Mouse (Mus musculus): Measurements from ENCODE around the gene Zfp93. TPM values are rescaled to one million over a fixed set of nuclear protein-coding genes. Genes with fewer than 3 reads are reported as not detected.

The Zfp93 gene
- polyA plus RNA-seq (2017; shearing (Covaris generic)): 1.7 TPM

GRCm38 (mm10) chr7:24270288-24270672 is at the start of gene Zfp93:
TSS of gene Zfp93 (plus strand) at chr7:24270420.

GRCm38 (mm10) chr7:24237040-24237791 is 33.0 kb upstream of the Zfp93 start, which contains the start of gene Zfp109:
TSS of gene Zfp109 (minus strand) at chr7:24237560.

GRCm38 (mm10) chr7:24254633-24255474 is 15.4 kb upstream of the Zfp93 start, which contains the start of gene Zfp108:
TSS of gene Zfp108 (plus strand) at chr7:24254794.

GRCm38 (mm10) chr7:24300771-24301282 is 30.6 kb downstream of the Zfp93 start, which contains the start of gene Zfp61:
TSS of gene Zfp61 (minus strand) at chr7:24301232.

DNA sequence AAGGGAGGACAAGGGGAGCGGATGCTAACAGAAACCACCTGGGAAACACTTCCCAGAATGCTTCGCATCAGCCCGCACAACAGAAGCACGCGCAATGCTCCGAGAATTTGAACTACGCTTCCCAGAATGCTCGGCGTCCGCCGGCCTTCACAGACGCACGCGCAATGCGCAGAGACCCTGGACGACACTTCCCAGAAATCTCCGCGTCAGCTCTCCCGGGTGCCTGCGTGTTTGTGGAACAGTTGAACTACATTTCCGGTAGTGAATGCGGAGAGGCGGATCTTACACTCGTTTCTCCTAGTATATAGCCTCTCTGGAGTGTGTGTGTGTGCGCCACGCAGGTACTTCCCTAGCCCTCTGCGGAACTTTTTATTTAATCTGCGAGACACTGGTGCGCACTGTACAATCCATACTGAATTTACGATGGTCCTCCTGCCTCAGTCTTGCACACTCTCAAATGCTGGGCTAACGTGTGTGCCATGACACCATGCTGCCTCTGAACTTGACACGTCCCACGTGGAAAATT is 46.4 kb downstream of the Zfp93 start, which contains the start of gene Zfp94:
TSS of gene Zfp94 (minus strand) at position 100 of the 526 bp plus-strand sequence.

Other genes with a start within 250 kb of the Zfp93 start
- 0.07 TPM for gene Vmn1r183, start 217.2 kb upstream of the Zfp93 start, polyA plus RNA-seq (2017; shearing (Covaris generic))
- 31.0 TPM for gene Zfp180, start 188.5 kb upstream of the Zfp93 start, polyA plus RNA-seq (2017; shearing (Covaris generic))
- gene Zfp112, start 158.1 kb upstream of the Zfp93 start, polyA plus RNA-seq (2017; shearing (Covaris generic)): 1.5 TPM
- 14.4 TPM for gene Zfp235, start 136.3 kb upstream of the Zfp93 start, polyA plus RNA-seq (2017; shearing (Covaris generic))
- 0.77 TPM for gene Zfp114, start 95.4 kb upstream of the Zfp93 start, polyA plus RNA-seq (2017; shearing (Covaris generic))
- gene Zfp111, start 59.0 kb upstream of the Zfp93 start, polyA plus RNA-seq (2017; shearing (Covaris generic)): 0.29 TPM
- 4.3 TPM for gene Zfp109, start 32.9 kb upstream of the Zfp93 start, polyA plus RNA-seq (2017; shearing (Covaris generic))
- gene Zfp108, start 15.6 kb upstream of the Zfp93 start, polyA plus RNA-seq (2017; shearing (Covaris generic)): 0.56 TPM
- gene Zfp61, start 30.8 kb downstream of the Zfp93 start, polyA plus RNA-seq (2017; shearing (Covaris generic)): 20.5 TPM
- 12.3 TPM for gene Zfp94, start 46.2 kb downstream of the Zfp93 start, polyA plus RNA-seq (2017; shearing (Covaris generic))
- not detected for gene Tescl, start 63.5 kb downstream of the Zfp93 start, polyA plus RNA-seq (2017; shearing (Covaris generic))
- gene Lypd5, start 78.8 kb downstream of the Zfp93 start, polyA plus RNA-seq (2017; shearing (Covaris generic)): not detected
- gene Kcnn4, start 99.8 kb downstream of the Zfp93 start, polyA plus RNA-seq (2017; shearing (Covaris generic)): 397 TPM
- 66.6 TPM for gene Smg9, start 129.2 kb downstream of the Zfp93 start, polyA plus RNA-seq (2017; shearing (Covaris generic))
- 0.41 TPM for gene Irgc1, start 181.9 kb downstream of the Zfp93 start, polyA plus RNA-seq (2017; shearing (Covaris generic))
- 1.7 TPM for gene Plaur, start 192.1 kb downstream of the Zfp93 start, polyA plus RNA-seq (2017; shearing (Covaris generic))
- gene Cadm4, start 211.6 kb downstream of the Zfp93 start, polyA plus RNA-seq (2017; shearing (Covaris generic)): not detected
- 2.2 TPM for gene Zfp428, start 236.6 kb downstream of the Zfp93 start, polyA plus RNA-seq (2017; shearing (Covaris generic))
- not detected for gene AC161166.1, start 242.0 kb downstream of the Zfp93 start, polyA plus RNA-seq (2017; shearing (Covaris generic))

Measured in CD4-positive, CD25-positive, alpha-beta regulatory T cell (primary cell).